Mouse (Mus musculus) E14TG2a.4 (cell line): Measurements from ENCODE around the gene Gm10354.
"Not testable (repeated sequence)": the region's sequence is repeated elsewhere in the genome, so short reads cannot be mapped to it uniquely, and the experiment has no call there.

Experiments used
- CTCF ChIP-seq: conservative IDR thresholded peaks from 2 replicates; pipeline ENCODE4 v1.5.1; 2014; ENCODE audit warnings: low read length
- NANOG ChIP-seq: IDR thresholded peaks from 2 replicates; pipeline ENCODE4 v1.6.1; 2014; ENCODE audit warnings: borderline replicate concordance, low read length, mixed read lengths

DNA sequence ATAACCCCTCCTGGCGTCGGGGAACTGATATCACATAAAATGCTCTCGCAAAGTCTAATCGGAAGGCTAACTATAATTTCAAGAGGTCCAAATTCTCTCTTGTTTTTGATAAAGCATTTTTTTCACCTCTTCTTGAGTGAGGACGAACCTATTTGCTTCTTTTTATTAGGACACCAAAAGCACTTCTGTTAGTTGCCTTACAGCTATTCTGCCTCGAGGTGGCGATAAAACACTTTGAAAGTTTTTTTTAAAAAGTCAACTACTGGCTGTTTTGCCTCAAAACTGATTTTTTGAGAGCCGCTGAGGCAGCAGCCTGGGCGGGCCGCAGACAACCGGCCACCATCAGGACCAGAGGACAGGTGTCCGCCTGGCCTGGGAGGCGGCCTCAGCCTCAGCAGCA lies 14.9 kb downstream of the Gm10354 start:
- TF ChIP-seq CTCF, result peak; percentile 61
- TF ChIP-seq NANOG, result not testable (repeated sequence)
